Mouse (Mus musculus): ENCODE measurements around the gene Nop53.
A peak's percentile ranks its signal among the peaks of the same experiment; 100 is the strongest.

DNA sequence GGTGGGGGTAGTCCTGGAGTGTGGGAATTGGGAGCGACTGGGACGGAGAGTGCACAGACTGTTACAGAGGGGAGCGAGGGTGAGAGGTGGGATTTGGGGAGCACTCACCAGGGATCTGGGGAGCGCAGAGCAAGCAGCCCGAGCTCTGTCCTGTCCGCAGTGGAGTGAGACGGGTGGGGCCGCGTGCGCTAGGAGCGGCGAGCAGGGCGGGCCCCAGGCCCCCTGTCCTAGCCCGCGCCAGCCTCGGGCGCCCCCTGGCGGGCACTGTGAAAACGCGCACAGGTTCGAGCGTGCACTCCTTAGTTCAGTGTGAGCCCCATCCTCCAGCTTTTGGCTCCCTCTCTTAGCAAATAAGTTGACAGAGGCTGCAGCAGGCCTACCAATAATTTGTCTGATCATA is 21.4 kb upstream of the Nop53 start, which contains the start of gene Ehd2:
- TF ChIP-seq E2F4 (IDR thresholded peaks at IDR 0.05; ENCODE audit: insufficient read depth) (no peak), MYOG (IDR thresholded peaks at IDR 0.05; ENCODE audit: control insufficient read depth in 1 of 3, insufficient read depth in 1 of 3, insufficient read length in 2 of 3, low read depth in 2 of 3) (peak in 1 of 3 experiments; percentile 40), POLR2A (IDR thresholded peaks at IDR 0.05; ENCODE audit: insufficient read length, low read depth) (peak; percentile 90), TCF12 (IDR thresholded peaks at IDR 0.05; ENCODE audit: insufficient read depth, poor library complexity, severe bottlenecking) (no peak), TCF3 (IDR thresholded peaks at IDR 0.05; ENCODE audit: insufficient read length, low read depth) (no peak), MYOD1 (IDR thresholded peaks at IDR 0.05; ENCODE audit: control insufficient read depth in 1 of 3, insufficient read length in 2 of 3, low read depth in 2 of 3) (no peak)
